Mouse (Mus musculus) kidney, embryonic 14.5 days (tissue): ENCODE measurements around the gene St3gal3. TPM values are rescaled to one million over a fixed set of nuclear protein-coding genes. Genes with fewer than 3 reads are reported as not detected.

Experiments
- ATAC-seq: fragments of 200-750 bp; cut with Nextera tagmentation; 2 replicates; pipeline ENCODE4 v1.8.0; 2017; ENCODE audit warnings: moderate number of reproducible peaks, mild to moderate bottlenecking, moderate TSS enrichment, moderate library complexity; ENCODE audit not compliant: low FRiP score, low TSS enrichment
- H3K27ac ChIP-seq: fragments of 300-500 bp; sonication (generic); 2 replicates; pipeline ENCODE4 v1.5.1; 2014; ENCODE audit warnings: low read depth, mild to moderate bottlenecking, low read length, moderate library complexity, mixed read lengths
- H3K27me3 ChIP-seq: fragments of 300-500 bp; sonication (generic); 2 replicates; pipeline ENCODE4 v1.6.1; 2014; ENCODE audit warnings: mild to moderate bottlenecking, low read length; ENCODE audit not compliant: control insufficient read depth, insufficient read depth
- H3K36me3 ChIP-seq: fragments of 300-500 bp; sonication (generic); 2 replicates; pipeline ENCODE4 v1.6.1; 2014; ENCODE audit warnings: low read length, mixed read lengths; ENCODE audit not compliant: control insufficient read depth, insufficient read depth
- H3K4me1 ChIP-seq: fragments of 300-500 bp; sonication (generic); 2 replicates; pipeline ENCODE4 v1.6.1; 2014; ENCODE audit warnings: low read length, mixed read lengths; ENCODE audit not compliant: control insufficient read depth, insufficient read depth
- H3K4me2 ChIP-seq: fragments of 300-500 bp; sonication (generic); replicated peaks from 2 replicates; pipeline ENCODE4 v1.6.1; 2014; ENCODE audit warnings: low read depth, mild to moderate bottlenecking, low read length
- H3K4me3 ChIP-seq: fragments of 300-500 bp; sonication (generic); 2 replicates; pipeline ENCODE4 v1.5.1; 2014; ENCODE audit warnings: mild to moderate bottlenecking, low read length
- H3K9ac ChIP-seq: fragments of 300-500 bp; sonication (generic); 2 replicates; pipeline ENCODE4 v1.6.1; 2014; ENCODE audit warnings: low read depth, mild to moderate bottlenecking, low read length, moderate library complexity
- H3K9me3 ChIP-seq: fragments of 300-500 bp; sonication (generic); 2 replicates; pipeline ENCODE4 v1.6.1; 2016; ENCODE audit warnings: low read length; ENCODE audit not compliant: control insufficient read depth
- WGBS: fragments of 180-500 bp; shearing (Covaris S2); extraction: QIAGEN DNeasy Blood & Tissue Kit; methylation state at CpG from one replicate; pipeline ENCODE4 v1.1.7; 2014; 5-methylcytosine and 5-hydroxymethylcytosine counted together
- polyA plus RNA-seq: library from polyadenylated mRNA; unstranded; fragments of >200 nt; fragmentation: Nextera tagmentation; extraction: Ambion mirVana; gene quantifications from 2 replicates; pipeline ENCODE4 v1.2.1, GENCODE M21; 2014

Gene St3gal3
- polyA plus RNA-seq, 1 experiment from 2014 or later, result 6.8 TPM

- ATAC-seq, result peak; percentile 13; the same call in 1 of the 2 replicates
- Histone ChIP-seq H3K9ac (no peak overlapping the region), H3K4me2 (no peak overlapping the region), H3K4me1 (peaks cover 24% of the 10 kb centered on the region), H3K36me3 (no peaks in the 10 kb centered on the region; the same call in 1 of the 2 replicates), H3K4me3 (no peak overlapping the region), H3K27me3 (no peaks in the 10 kb centered on the region), H3K27ac (no peak overlapping the region), H3K9me3 (no peaks in the 10 kb centered on the region)
- 83% methylated on average over 5 of the region's 5 CpGs for WGBS
Observed at GRCm38 (mm10) chr4:118039964-118040363, 94.8 kb downstream of the St3gal3 start.

- Histone ChIP-seq H3K4me1 (peaks cover 22% of the 10 kb centered on the region), H3K9ac (no peak overlapping the region), H3K27ac (no peak overlapping the region; the same call in 1 of the 2 replicates), H3K4me3 (no peak overlapping the region), H3K4me2 (no peak overlapping the region), H3K36me3 (no peaks in the 10 kb centered on the region; the same call in 1 of the 2 replicates), H3K27me3 (no peaks in the 10 kb centered on the region), H3K9me3 (no peaks in the 10 kb centered on the region)
- ATAC-seq, result no peak
- WGBS, result 77% methylated on average over 1 of the region's 1 CpGs
Observed at GRCm38 (mm10) chr4:118038023-118038422, 96.7 kb downstream of the St3gal3 start.

- 49% methylated on average over 5 of the region's 5 CpGs for WGBS
- no peak overlapping the region for H3K9ac ChIP-seq
Observed at GRCm38 (mm10) chr4:118037406-118037805, 97.3 kb downstream of the St3gal3 start.

GRCm38 (mm10) chr4:118036531-118036930 lies 98.2 kb downstream of the St3gal3 start:
- Histone ChIP-seq H3K9me3 (no peaks in the 10 kb centered on the region), H3K9ac (no peak overlapping the region), H3K27ac (no peak overlapping the region), H3K4me1 (peaks cover 21% of the 10 kb centered on the region), H3K4me3 (no peak overlapping the region), H3K27me3 (no peaks in the 10 kb centered on the region), H3K4me2 (no peak overlapping the region), H3K36me3 (no peaks in the 10 kb centered on the region; the same call in 1 of the 2 replicates)
- WGBS, result 90% methylated on average over 4 of the region's 4 CpGs
- ATAC-seq, result no peak

More at GRCm38 (mm10) chr4:118037406-118037805, 97.3 kb downstream of the St3gal3 start:
- no peak; the same call in 1 of the 2 replicates for ATAC-seq
- Histone ChIP-seq H3K4me2 (no peak overlapping the region), H3K4me3 (no peak overlapping the region), H3K36me3 (no peaks in the 10 kb centered on the region; the same call in 1 of the 2 replicates), H3K27me3 (no peaks in the 10 kb centered on the region), H3K4me1 (peaks cover 22% of the 10 kb centered on the region), H3K27ac (peak overlapping the region; percentile 51; the same call in 1 of the 2 replicates), H3K9me3 (no peaks in the 10 kb centered on the region)

GRCm38 (mm10) chr4:118035090-118035489 lies 99.6 kb downstream of the St3gal3 start:
- Histone ChIP-seq H3K36me3 (no peaks in the 10 kb centered on the region; the same call in 1 of the 2 replicates), H3K4me2 (no peak overlapping the region), H3K4me3 (no peak overlapping the region), H3K4me1 (peaks cover 10% of the 10 kb centered on the region; the same call in 1 of the 2 replicates), H3K27ac (no peak overlapping the region), H3K27me3 (no peaks in the 10 kb centered on the region), H3K9ac (no peak overlapping the region), H3K9me3 (no peaks in the 10 kb centered on the region)
- WGBS, result 91% methylated on average over 2 of the region's 2 CpGs
- no peak for ATAC-seq

- Histone ChIP-seq H3K27ac (no peak overlapping the region), H3K4me3 (no peak overlapping the region), H3K27me3 (no peaks in the 10 kb centered on the region), H3K9me3 (no peaks in the 10 kb centered on the region), H3K36me3 (no peaks in the 10 kb centered on the region; the same call in 1 of the 2 replicates), H3K4me2 (no peak overlapping the region), H3K9ac (no peak overlapping the region), H3K4me1 (peaks cover 12% of the 10 kb centered on the region)
- ATAC-seq, result no peak
- 76% methylated on average over 5 of the region's 5 CpGs for WGBS
Observed at GRCm38 (mm10) chr4:118033026-118033425, 101.7 kb downstream of the St3gal3 start.

- H3K9ac ChIP-seq, result no peak overlapping the region
- H3K27me3 ChIP-seq, result no peaks in the 10 kb centered on the region
- no peak overlapping the region for H3K27ac ChIP-seq
- no peaks in the 10 kb centered on the region; the same call in 1 of the 2 replicates for H3K36me3 ChIP-seq
- no peak overlapping the region for H3K4me3 ChIP-seq
- no peaks in the 10 kb centered on the region for H3K9me3 ChIP-seq
- no peak overlapping the region for H3K4me2 ChIP-seq
- H3K4me1 ChIP-seq, result peaks cover 6% of the 10 kb centered on the region
- ATAC-seq, result no peak
- 85% methylated on average over 7 of the region's 7 CpGs for WGBS
Observed at GRCm38 (mm10) chr4:118031776-118032170, 102.9 kb downstream of the St3gal3 start.

GRCm38 (mm10) chr4:118031132-118031775 lies 103.5 kb downstream of the St3gal3 start:
- Histone ChIP-seq H3K36me3 (no peaks in the 10 kb centered on the region; the same call in 1 of the 2 replicates), H3K4me3 (no peak overlapping the region), H3K27me3 (no peaks in the 10 kb centered on the region), H3K27ac (no peak overlapping the region), H3K9me3 (no peaks in the 10 kb centered on the region), H3K4me1 (peaks cover 6% of the 10 kb centered on the region), H3K9ac (no peak overlapping the region), H3K4me2 (no peak overlapping the region)
- 60% methylated on average over 6 of the region's 6 CpGs for WGBS
- ATAC-seq, result peak; percentile 35; the same call in 1 of the 2 replicates

- no peak overlapping the region for H3K4me2 ChIP-seq
- H3K27ac ChIP-seq, result no peak overlapping the region
- H3K4me1 ChIP-seq, result peaks cover 6% of the 10 kb centered on the region
- no peaks in the 10 kb centered on the region for H3K9me3 ChIP-seq
- no peak for ATAC-seq
- no peak overlapping the region for H3K4me3 ChIP-seq
- no peak overlapping the region for H3K9ac ChIP-seq
- H3K36me3 ChIP-seq, result no peaks in the 10 kb centered on the region
- no peaks in the 10 kb centered on the region for H3K27me3 ChIP-seq
- 89% methylated on average over 5 of the region's 5 CpGs for WGBS
Observed at GRCm38 (mm10) chr4:118030330-118030729, 104.4 kb downstream of the St3gal3 start.
